Mouse (Mus musculus) yolk sac, embryonic 10.5 days (tissue): ENCODE results near the gene Kmt5a.
A peak's percentile ranks its signal among the peaks of the same experiment; 100 is the strongest.
"Not testable (repeated sequence)": the region's sequence is repeated elsewhere in the genome, so short reads cannot be mapped to it uniquely, and the experiment has no call there.

ENCODE experiments used
- DNase-seq: peaks from one replicate; pipeline ENCODE4 v3.0.0-alpha.2; 2017; ENCODE audit warnings: low spot score

Gene Kmt5a

GRCm38 (mm10) chr5:124445621-124446293 lies 6.0 kb downstream of the Kmt5a start:
- DNase-seq: peak; percentile 62

GRCm38 (mm10) chr5:124446301-124446881 lies 6.7 kb downstream of the Kmt5a start:
- DNase-seq: peak; percentile 95

DNA sequence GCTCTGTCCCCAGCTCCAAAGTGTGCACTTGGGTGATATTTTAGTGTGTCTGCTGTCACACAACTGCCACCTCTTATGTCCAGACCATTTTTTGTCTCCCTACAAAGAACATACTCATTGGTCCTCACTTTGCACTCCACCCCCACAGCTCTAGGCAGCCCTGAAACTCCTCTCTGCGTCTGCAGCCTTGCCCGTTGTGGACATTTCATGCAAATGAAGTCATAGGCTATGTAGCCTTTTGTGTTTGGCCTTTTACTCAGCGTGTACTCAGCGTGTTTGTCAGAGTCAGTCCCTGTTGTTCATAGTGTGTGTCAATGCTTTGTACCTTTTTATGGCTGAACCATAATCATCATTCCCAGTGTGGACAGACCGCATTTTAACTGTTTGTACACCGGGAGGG lies 9.8 kb downstream of the Kmt5a start:
- DNase-seq: peak; percentile 55

GRCm38 (mm10) chr5:124450051-124450450 lies 10.3 kb downstream of the Kmt5a start:
- peak; percentile 36 for DNase-seq

DNA sequence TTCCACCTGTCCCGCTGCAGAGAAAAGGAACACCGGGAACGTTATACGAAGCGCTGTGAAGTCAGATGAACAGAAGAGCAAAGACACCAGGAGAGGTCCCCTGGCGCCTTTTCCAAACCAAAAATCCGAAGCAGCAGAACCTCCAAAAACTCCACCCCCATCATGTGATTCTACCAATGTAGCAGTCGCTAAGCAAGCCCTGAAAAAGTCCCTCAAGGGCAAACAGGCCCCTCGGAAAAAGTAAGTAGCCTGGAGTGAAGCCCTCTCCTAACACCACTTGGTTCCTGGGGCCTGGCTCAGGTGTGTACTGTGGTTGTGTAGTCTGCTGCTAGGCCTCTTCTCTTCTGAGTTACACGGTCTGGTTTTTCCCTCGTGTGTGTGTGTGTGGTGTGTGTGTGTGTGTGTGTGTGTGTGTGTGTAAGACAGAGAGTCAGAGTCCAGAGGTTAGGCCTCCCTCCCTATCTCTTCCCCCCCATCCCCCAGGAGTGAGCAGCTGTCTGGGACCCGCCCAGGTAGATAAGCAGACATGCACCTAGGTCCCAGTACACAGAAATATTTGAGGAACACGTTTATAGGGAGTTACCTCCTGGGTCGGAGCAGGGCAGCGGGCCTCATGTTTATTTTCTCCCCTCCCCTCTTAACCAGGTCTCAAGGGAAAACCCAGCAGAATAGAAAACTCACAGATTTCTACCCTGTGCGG lies 11.1 kb downstream of the Kmt5a start:
- peak; percentile 86 for DNase-seq

DNA sequence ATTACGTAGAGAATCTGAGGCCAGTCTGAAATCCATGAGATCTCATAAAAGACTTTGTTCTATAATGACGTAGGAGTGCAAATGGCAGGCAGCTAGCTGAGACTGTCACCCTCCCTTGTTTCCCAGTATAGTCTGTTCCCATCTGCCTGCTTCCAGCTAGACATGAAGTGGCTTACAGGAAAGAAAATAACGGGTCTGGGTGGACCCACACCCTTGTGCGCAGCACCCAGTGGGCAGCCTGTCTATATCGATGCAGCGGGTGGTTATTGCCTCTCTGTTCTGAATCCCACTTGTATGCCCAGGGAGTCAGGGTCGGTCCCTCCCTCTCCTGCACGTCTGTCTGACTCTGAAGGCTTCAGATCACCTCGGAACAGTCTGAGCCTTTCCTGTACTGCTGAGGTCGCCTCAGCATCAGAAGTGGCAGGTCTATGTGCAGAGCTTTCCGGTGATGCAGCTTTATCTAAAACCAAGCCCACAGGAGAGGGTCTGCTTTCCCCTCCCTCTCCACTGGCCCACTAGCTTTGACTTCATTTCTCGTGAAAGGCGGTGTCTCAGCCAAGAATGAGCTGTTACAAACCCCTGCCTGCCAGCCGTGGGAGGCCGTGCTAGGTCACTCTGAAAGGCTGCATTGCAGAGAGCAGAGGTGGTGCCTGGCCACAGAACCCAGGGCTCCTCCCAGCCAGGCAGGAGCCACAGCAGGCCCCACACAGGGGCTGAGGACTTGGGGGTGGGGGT lies 12.9 kb downstream of the Kmt5a start:
- DNase-seq: no peak

DNA sequence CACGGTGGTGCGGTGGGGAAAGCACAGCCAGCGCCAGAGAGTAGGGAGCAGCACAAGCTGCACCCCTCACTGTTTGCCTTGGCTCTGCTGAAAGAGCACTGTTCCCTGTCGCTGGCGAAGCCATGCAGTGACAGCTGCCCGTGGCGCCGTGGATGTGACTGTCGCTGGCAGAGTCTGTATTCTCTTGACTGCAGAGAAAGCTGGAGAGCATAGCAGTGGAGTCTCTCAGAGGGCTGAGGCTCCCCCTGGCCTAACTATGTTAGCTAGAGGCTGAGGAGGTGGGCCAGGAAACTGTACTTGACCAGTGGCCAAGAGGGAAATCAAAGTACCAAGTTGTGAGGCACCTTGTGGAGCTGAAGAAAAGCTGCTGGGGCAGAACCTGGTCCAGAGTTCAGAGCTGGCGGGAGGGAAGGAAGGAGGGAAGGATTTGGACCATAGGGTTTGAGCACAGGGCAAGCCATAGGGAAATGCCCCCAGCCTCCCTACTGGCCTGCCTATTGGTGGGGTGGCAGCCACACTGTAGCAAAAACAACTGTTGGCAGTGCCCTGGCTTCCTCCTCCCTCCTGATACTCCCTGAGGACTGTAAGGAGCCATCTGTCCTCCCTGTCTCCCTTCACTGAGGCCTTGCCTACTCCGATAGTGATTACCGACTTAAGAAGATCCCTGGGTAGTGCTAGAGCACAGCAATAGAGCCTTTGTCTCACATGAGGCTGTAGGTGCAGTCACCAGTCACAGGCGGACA lies 13.8 kb downstream of the Kmt5a start:
- DNase-seq: no peak

DNA sequence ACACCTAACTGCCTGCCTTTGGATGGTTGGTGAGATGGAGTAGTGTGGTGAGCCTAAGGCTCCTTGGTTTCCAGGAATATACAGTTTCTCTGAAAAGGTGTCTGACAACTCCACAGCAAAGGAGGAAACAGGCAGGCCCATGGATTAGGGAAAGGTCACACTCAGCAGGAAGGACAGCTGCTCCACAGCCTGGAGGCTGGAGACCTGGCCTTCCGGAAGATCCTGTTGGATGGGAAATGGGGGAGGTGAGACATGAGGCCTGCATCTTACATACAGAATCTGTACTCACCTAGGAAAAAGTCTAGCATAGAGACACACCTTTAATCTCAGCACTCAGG lies 14.3 kb downstream of the Kmt5a start:
- no peak for DNase-seq

DNA sequence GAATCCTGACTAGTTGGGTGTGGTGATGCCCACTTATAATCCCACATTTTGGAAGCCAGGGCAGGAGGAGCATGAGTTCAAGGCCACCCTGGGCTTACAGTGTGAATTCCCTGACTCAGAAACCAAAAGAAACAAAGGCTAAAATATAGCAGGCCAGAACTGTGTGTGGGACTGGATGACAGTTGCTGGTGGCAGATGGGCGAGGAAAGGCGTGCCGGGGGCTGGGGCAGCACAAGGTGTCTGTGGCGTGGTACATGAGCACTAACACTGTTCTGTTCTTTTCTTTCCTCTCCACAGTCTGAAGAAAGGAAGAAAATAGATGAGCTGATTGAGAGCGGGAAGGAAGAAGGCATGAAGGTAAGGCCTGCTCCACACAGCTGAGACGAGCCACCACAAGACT lies 17.0 kb downstream of the Kmt5a start:
- DNase-seq: no peak

DNA sequence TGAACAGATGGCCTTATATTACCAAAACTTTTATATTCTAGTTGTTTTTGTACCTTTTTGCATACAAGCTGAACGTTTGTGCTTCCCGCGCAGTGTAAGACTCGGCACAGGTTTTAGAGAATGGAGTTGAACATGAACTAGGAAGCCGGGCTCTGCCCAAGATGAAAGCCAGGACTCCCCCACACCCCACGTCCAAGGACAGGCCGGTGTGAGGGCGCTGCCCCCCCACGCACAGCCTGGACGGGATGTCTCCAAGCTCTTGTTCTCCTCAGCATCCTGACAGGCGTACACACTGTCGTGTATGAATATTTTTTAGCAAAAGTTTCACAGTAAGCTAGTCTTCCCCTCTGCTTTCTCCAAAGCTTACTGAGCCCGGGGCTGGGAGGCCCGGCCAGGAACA lies 21.2 kb downstream of the Kmt5a start:
- DNase-seq: not testable (repeated sequence)

- no peak for DNase-seq
These were observed 22.7 kb downstream of the Kmt5a start for GRCm38 (mm10) chr5:124462297-124463025.

GRCm38 (mm10) chr5:124463462-124463861 lies 23.7 kb downstream of the Kmt5a start:
- DNase-seq: no peak

DNA sequence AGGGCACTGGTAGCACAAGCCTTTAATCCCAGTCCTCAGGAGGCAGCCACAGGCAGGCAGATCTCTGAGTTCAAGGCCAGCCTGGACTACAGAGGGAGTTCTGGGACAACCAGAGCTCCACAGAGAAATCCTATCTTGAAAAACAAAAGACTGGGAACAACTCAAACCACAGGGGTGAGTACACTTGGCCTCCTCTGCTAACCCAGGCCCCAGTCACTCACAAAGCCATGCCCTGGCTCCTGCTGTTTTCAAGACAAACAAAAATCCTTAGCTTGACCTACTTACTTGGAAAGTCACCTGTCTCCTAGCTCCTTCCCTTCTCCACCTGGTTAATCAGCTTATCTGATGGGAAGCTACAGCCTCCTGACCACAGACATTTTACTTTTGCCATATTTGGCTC lies 25.2 kb downstream of the Kmt5a start:
- no peak for DNase-seq

GRCm38 (mm10) chr5:124467766-124468165 lies 28.0 kb downstream of the Kmt5a start:
- no peak for DNase-seq

DNA sequence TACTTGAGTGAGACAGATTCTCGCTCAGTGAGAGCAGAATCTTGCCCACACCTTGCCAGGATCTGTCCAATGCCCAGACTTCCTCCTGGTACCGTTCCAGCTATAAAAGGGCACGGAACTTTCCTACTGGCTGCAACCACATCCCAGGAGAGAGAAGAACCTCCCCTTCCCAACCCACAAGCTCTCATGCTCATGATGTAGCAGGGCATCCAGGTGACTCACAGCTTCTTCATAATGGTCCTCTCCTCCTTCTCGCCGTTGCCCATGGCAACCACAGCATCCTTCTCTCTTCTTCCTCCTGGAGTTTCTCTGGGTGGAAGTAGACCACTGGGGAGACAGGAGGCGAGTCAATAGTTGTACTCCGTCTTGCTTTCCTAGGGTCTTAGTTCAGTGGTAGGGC lies 28.6 kb downstream of the Kmt5a start:
- no peak for DNase-seq

DNA sequence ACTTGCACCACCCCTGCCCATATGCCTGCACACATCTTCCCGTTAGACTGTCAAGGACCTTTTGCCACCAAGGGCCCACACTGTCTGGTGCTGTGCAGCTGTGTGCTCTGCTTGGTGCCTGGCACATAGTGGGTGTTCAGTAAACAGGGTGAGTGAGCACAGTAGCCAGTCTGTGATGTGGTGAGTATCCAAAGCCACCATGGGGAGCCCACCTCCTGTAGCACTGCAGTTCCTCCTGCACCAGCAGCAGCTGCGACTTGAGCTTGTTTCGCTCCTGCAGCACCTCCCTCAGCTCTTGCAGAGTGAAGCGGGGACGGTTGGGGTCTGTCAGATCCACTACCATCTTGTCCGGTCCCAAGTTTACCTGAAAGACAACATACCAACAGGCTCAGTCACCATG lies 29.8 kb downstream of the Kmt5a start:
- DNase-seq: no peak

- no peak for DNase-seq
These were observed 31.0 kb downstream of the Kmt5a start for GRCm38 (mm10) chr5:124470591-124471171.

- no peak for DNase-seq
These were observed 39.1 kb downstream of the Kmt5a start for GRCm38 (mm10) chr5:124478873-124479204.

GRCm38 (mm10) chr5:124480119-124480518 lies 40.4 kb downstream of the Kmt5a start:
- no peak for DNase-seq

DNA sequence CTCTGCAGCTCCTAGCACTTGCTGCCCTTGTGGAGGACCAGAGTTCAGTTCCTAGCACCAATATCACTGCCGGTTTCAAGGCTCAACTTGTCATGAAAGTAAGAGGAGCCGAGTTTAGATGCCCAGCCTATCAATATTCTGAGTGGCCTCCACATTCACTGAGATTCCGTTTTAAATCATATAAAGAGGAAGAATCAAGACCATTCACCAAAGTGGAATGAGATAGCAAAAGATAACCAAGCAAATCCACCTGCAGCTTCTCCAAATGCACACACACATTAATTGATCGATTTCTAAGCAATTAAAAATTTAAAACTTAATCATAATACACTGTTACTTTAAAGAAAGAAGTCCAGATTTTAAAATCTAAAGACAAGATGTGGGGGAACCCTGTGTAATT lies 42.0 kb downstream of the Kmt5a start:
- DNase-seq: no peak

- DNase-seq: peak; percentile 61
These were observed 42.8 kb downstream of the Kmt5a start for GRCm38 (mm10) chr5:124482436-124482965.
